Comparison of ENCODE assay signal across 19 mouse cellular contexts in the genomic region with DNA sequence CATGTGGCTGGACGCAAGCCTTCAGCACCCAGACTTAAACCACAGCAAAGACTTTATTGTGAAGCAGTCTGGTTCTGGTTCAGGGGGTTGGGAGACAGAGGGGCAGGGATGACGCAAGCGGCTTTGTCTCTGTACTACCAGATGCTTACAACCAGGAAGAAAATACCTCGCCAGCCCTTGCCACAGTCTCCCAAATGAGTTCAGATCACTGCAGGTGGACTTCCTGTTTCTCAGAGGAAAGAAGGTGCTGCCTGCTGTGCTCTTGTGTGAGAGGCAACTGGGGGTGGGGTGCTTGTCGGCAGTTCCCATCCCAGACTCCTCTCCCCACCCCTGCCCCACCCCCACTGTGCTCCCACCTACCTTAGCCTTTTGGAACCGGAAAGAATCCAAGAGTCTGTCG. TPM values are rescaled to one million over a fixed set of nuclear protein-coding genes. Genes with fewer than 3 reads are reported as not detected.
A peak's percentile ranks its signal among the peaks of the same experiment; 100 is the strongest.
DNase-seq lines count a peak whose midpoint lies in the region; ATAC-seq and TF ChIP-seq lines count a peak whose summit lies in the region.
"Had no signal": no experiment of that assay in that cellular context is flagged by ENCODE, and none has a peak within 500 bp of the region (broad histone marks: within the 10 kb centered on the region; RNA-seq: fewer than 3 reads in every experiment).

No protein-coding gene starts in this region.

- H3K27me3 ChIP-seq in testis, adult 2 months (ENCODE audit: control insufficient read depth, insufficient read depth, low read length), result no peaks in the 10 kb centered on the region
- H3K27me3 ChIP-seq: forebrain, embryonic 12.5 days; kidney, embryonic 15.5 days; liver, embryonic 13.5 days; midbrain, embryonic 12.5 days had no signal

- peak overlapping the region; percentile 77 for H3K4me3 ChIP-seq in testis, adult 2 months (ENCODE audit: control insufficient read depth, low read depth, low read length)
- H3K4me3 ChIP-seq: forebrain, embryonic 12.5 days; gastrocnemius, adult 2 months; kidney, embryonic 15.5 days; liver, embryonic 13.5 days; midbrain, embryonic 12.5 days had no signal

- TF ChIP-seq POLR2A in testis, adult 2 months (IDR thresholded peaks at IDR 0.05; ENCODE audit: control insufficient read depth, low read depth, low read length), result no peak

- peak; percentile 22 for DNase-seq in CD4-positive, CD25-positive, alpha-beta regulatory T cell, adult 2 months (ENCODE audit: low read depth, low spot score)
- DNase-seq in testis, postnatal 10 days (ENCODE audit: low spot score), result no peak
- no peak for DNase-seq in MN1 (ENCODE audit: low spot score)
- no peak for DNase-seq in layer of hippocampus, adult 8-10 months (ENCODE audit: low spot score in 2 of 2)
- no peak for DNase-seq in urinary bladder, adult 18-20 months (ENCODE audit: low spot score in 2 of 2)
- DNase-seq: adrenal gland, adult 8-10 months; cerebellum, postnatal 14 days; gastrocnemius, adult 2 months; heart, postnatal 36 days; liver, embryonic 13.5 days had no signal

- TF ChIP-seq CTCF in testis, adult 2 months (IDR thresholded peaks at IDR 0.05; ENCODE audit: control insufficient read depth, insufficient read depth, insufficient replicate concordance, low read depth, low read length), result no peak

- no peak for ATAC-seq in CD4-positive, CD25-positive, alpha-beta regulatory T cell, adult 4 months
- ATAC-seq in neutrophil, adult 5-6 weeks (ENCODE audit: extremely low read depth, insufficient number of reproducible peaks, low FRiP score, poor library complexity, severe bottlenecking), result peak; percentile 66
- ATAC-seq: lung, postnatal 0 days had no signal

- H3K4me1 ChIP-seq in testis, adult 2 months (ENCODE audit: control insufficient read depth, insufficient read depth, low read length), result peaks cover 7% of the 10 kb centered on the region
- H3K4me1 ChIP-seq: forebrain, embryonic 12.5 days had no signal

- no peaks in the 10 kb centered on the region for H3K36me3 ChIP-seq in testis, adult 2 months (ENCODE audit: control insufficient read depth, insufficient read depth, low read length)
- H3K36me3 ChIP-seq: forebrain, embryonic 12.5 days; kidney, embryonic 15.5 days; liver, embryonic 13.5 days; midbrain, embryonic 12.5 days had no signal

- H3K27ac ChIP-seq in testis, adult 2 months (ENCODE audit: control insufficient read depth, insufficient read depth, low read depth, low read length), result no peak overlapping the region
- H3K27ac ChIP-seq: forebrain, embryonic 12.5 days; gastrocnemius, adult 2 months; kidney, embryonic 15.5 days; liver, embryonic 13.5 days; midbrain, embryonic 12.5 days had no signal

RNA-seq across cellular contexts. Expression of a gene that starts 56.9 kb away (rescaled TPM):
- not detected for polyA plus RNA-seq in CD4-positive, CD25-positive, alpha-beta regulatory T cell, adult 4 months (2017; shearing (Covaris generic))
- polyA plus RNA-seq in testis, adult 2 months (2012; rRNA removed), result not detected in 2 replicates
- total RNA-seq in neutrophil, adult 5-6 weeks (2017), result 1.0 TPM in 1 of 2 replicates, not detected in the other
- under 1 TPM in 1 of 4 experiments, not detected in 3; 0.52 TPM for total RNA-seq in layer of hippocampus, adult 8-10 months (2022)
- total RNA-seq: adrenal gland, adult 8-10 months; gastrocnemius, adult 2 months; heart, adult 8-10 months; heart, postnatal 36 days; left cerebral cortex, postnatal 36 days had no signal
- polyA plus RNA-seq: forebrain, embryonic 12.5 days; liver, embryonic 13.5 days; midbrain, embryonic 12.5 days had no signal
